Mouse (Mus musculus) hindbrain, embryonic 14.5 days (tissue): Measurements from ENCODE around the gene Mtap. TPM values are rescaled to one million over a fixed set of nuclear protein-coding genes. Genes with fewer than 3 reads are reported as not detected.

Experiments used
- polyA plus RNA-seq: library from polyadenylated mRNA; unstranded; fragments of >200 nt; fragmentation: Nextera tagmentation; extraction: Ambion mirVana; gene quantifications from 2 replicates; pipeline ENCODE4 v1.2.1, GENCODE M21; 2014

Mtap gene
- polyA plus RNA-seq, 1 experiment from 2014 or later, result 29.1 TPM

Other genes starting within 250 kb of the Mtap start
- gene Cdkn2a, start 157.5 kb downstream of the Mtap start, polyA plus RNA-seq, result not detected in 2 replicates
- gene Cdkn2b, start 173.9 kb downstream of the Mtap start, polyA plus RNA-seq, result 1.3 and 1.4 TPM in 2 replicates